Mouse (Mus musculus): ENCODE data around the gene Ankrd28.

Gene Ankrd28

GRCm38 (mm10) chr14:31666931-31667705 is 163.3 kb downstream of the Ankrd28 start:
- in situ Hi-C loops (cut with MboI, MseI) = no loop called here

GRCm38 (mm10) chr14:31665566-31665940 is 164.9 kb downstream of the Ankrd28 start:
- in situ Hi-C loops (cut with MboI, MseI) = no loop called here

GRCm38 (mm10) chr14:31664903-31665565 is 165.4 kb downstream of the Ankrd28 start:
- in situ Hi-C loops (cut with MboI, MseI) = no loop called here

GRCm38 (mm10) chr14:31664100-31664902 is 166.2 kb downstream of the Ankrd28 start:
- in situ Hi-C loops (cut with MboI, MseI) = no loop called here

GRCm38 (mm10) chr14:31663376-31664099 is 166.9 kb downstream of the Ankrd28 start:
- in situ Hi-C loops (cut with MboI, MseI) = no loop called here

- in situ Hi-C loops (cut with MboI, MseI) = no loop called here
These were observed 167.8 kb downstream of the Ankrd28 start for GRCm38 (mm10) chr14:31662555-31663211.

GRCm38 (mm10) chr14:31661671-31662554 is 168.5 kb downstream of the Ankrd28 start:
- in situ Hi-C loops (cut with MboI, MseI) = no loop called here

GRCm38 (mm10) chr14:31660312-31661093 is 169.9 kb downstream of the Ankrd28 start:
- in situ Hi-C loops (cut with MboI, MseI) = no loop called here

- in situ Hi-C loops (cut with MboI, MseI) = no loop called here
These were observed 170.8 kb downstream of the Ankrd28 start for GRCm38 (mm10) chr14:31659501-31660181.

- in situ Hi-C loops (cut with MboI, MseI) = no loop called here
These were observed 172.2 kb downstream of the Ankrd28 start for GRCm38 (mm10) chr14:31658126-31658680.

GRCm38 (mm10) chr14:31656857-31657645 is 173.4 kb downstream of the Ankrd28 start:
- in situ Hi-C loops (cut with MboI, MseI) = no loop called here

GRCm38 (mm10) chr14:31656386-31656785 is 174.1 kb downstream of the Ankrd28 start:
- in situ Hi-C loops (cut with MboI, MseI) = no loop called here

- in situ Hi-C loops (cut with MboI, MseI) = no loop called here
These were observed 175.0 kb downstream of the Ankrd28 start for GRCm38 (mm10) chr14:31655406-31655805.

- in situ Hi-C loops (cut with MboI, MseI) = no loop called here
These were observed 175.6 kb downstream of the Ankrd28 start for GRCm38 (mm10) chr14:31654816-31655215.

- in situ Hi-C loops (cut with MboI, MseI) = no loop called here
These were observed 177.2 kb downstream of the Ankrd28 start for GRCm38 (mm10) chr14:31653101-31653875.

- in situ Hi-C loops (cut with MboI, MseI) = no loop called here
These were observed 177.8 kb downstream of the Ankrd28 start for GRCm38 (mm10) chr14:31652624-31653023.

- in situ Hi-C loops (cut with MboI, MseI) = no loop called here
These were observed 178.3 kb downstream of the Ankrd28 start for GRCm38 (mm10) chr14:31652106-31652505.

Measured in T-helper 1 cell (primary cell).